Mouse (Mus musculus): ENCODE results near the gene Pou6f2.

- no peak for TF ChIP-seq CTCF (conservative IDR thresholded peaks at IDR 0.05; ENCODE audit: insufficient read depth, insufficient read length, low read depth, low read length)
- no peak for TF ChIP-seq POLR2A (IDR thresholded peaks at IDR 0.05; ENCODE audit: low read depth, low read length)
Observed at GRCm38 (mm10) chr13:18287536-18287935, 110.0 kb downstream of the Pou6f2 start.
